Mouse (Mus musculus): Measurements from ENCODE around the gene Wfdc8. TPM values are rescaled to one million over a fixed set of nuclear protein-coding genes. Genes with fewer than 3 reads are reported as not detected.

The Wfdc8 gene
- polyA plus RNA-seq, 1 experiment: not detected

- H3K4me2 ChIP-seq (ENCODE audit: low read depth): no peak overlapping the region
- no peak overlapping the region for H3K4me3 ChIP-seq
- no peaks in the 10 kb centered on the region for H3K79me2 ChIP-seq (ENCODE audit: control insufficient read depth, insufficient read depth)
- TF ChIP-seq REST (IDR thresholded peaks at IDR 0.05; ENCODE audit: insufficient read depth, insufficient read length) (no peak), POLR2A (IDR thresholded peaks at IDR 0.05; ENCODE audit: insufficient read length, low read depth) (no peak), POLR2AphosphoS2 (IDR thresholded peaks at IDR 0.05; ENCODE audit: insufficient read length, low read depth) (no peak), MYOD1 (IDR thresholded peaks at IDR 0.05; ENCODE audit: control insufficient read depth in 1 of 3, insufficient read length in 2 of 3, low read depth in 2 of 3) (no peak), MAX (IDR thresholded peaks at IDR 0.05; ENCODE audit: low read depth) (no peak), SRF (IDR thresholded peaks at IDR 0.05; ENCODE audit: control insufficient read depth, insufficient read length, low read depth) (no peak)
- H3K27me3 ChIP-seq (ENCODE audit: control insufficient read depth, insufficient read depth, insufficient read length): peaks cover 32% of the 10 kb centered on the region
- no peak overlapping the region for H3ac ChIP-seq (ENCODE audit: control insufficient read depth, insufficient read length)
- no peaks in the 10 kb centered on the region for H3K36me3 ChIP-seq (ENCODE audit: control insufficient read depth, insufficient read depth)
Observed at GRCm38 (mm10) chr2:164560106-164560505, 53.3 kb downstream of the Wfdc8 start.

GRCm38 (mm10) chr2:164558991-164559645 is 54.3 kb downstream of the Wfdc8 start:
- H3K4me3 ChIP-seq: no peak overlapping the region
- no peaks in the 10 kb centered on the region for H3K79me2 ChIP-seq (ENCODE audit: control insufficient read depth, insufficient read depth)
- H3ac ChIP-seq (ENCODE audit: control insufficient read depth, insufficient read length): no peak overlapping the region
- H3K4me2 ChIP-seq (ENCODE audit: low read depth): no peak overlapping the region
- H3K36me3 ChIP-seq (ENCODE audit: control insufficient read depth, insufficient read depth): no peaks in the 10 kb centered on the region
- peaks cover 23% of the 10 kb centered on the region for H3K27me3 ChIP-seq (ENCODE audit: control insufficient read depth, insufficient read depth, insufficient read length)
- TF ChIP-seq POLR2A (IDR thresholded peaks at IDR 0.05; ENCODE audit: insufficient read length, low read depth) (no peak), POLR2AphosphoS2 (IDR thresholded peaks at IDR 0.05; ENCODE audit: insufficient read length, low read depth) (no peak), TCF3 (IDR thresholded peaks at IDR 0.05; ENCODE audit: insufficient read length, low read depth) (no peak), E2F4 (IDR thresholded peaks at IDR 0.05; ENCODE audit: insufficient read depth) (no peak)

- peaks cover 16% of the 10 kb centered on the region for H3K27me3 ChIP-seq (ENCODE audit: control insufficient read depth, insufficient read depth, insufficient read length)
- TF ChIP-seq CEBPB (IDR thresholded peaks at IDR 0.05; ENCODE audit: insufficient read depth, poor library complexity, severe bottlenecking) (no peak), USF1 (IDR thresholded peaks at IDR 0.05; ENCODE audit: low read depth) (no peak), TCF3 (IDR thresholded peaks at IDR 0.05; ENCODE audit: insufficient read length, low read depth) (no peak), MAX (IDR thresholded peaks at IDR 0.05; ENCODE audit: low read depth) (no peak), POLR2A (IDR thresholded peaks at IDR 0.05; ENCODE audit: insufficient read length, low read depth) (no peak), TCF12 (IDR thresholded peaks at IDR 0.05; ENCODE audit: insufficient read depth, poor library complexity, severe bottlenecking) (no peak), POLR2AphosphoS2 (IDR thresholded peaks at IDR 0.05; ENCODE audit: insufficient read length, low read depth) (no peak), MYOD1 (IDR thresholded peaks at IDR 0.05; ENCODE audit: control insufficient read depth in 1 of 3, insufficient read length in 2 of 3, low read depth in 2 of 3) (no peak), MYOG (IDR thresholded peaks at IDR 0.05; ENCODE audit: control insufficient read depth in 1 of 3, insufficient read depth in 1 of 3, insufficient read length in 2 of 3, low read depth in 2 of 3) (no peak), REST (IDR thresholded peaks at IDR 0.05; ENCODE audit: insufficient read depth, insufficient read length) (no peak), SRF (IDR thresholded peaks at IDR 0.05; ENCODE audit: control insufficient read depth, insufficient read length, low read depth) (no peak), E2F4 (IDR thresholded peaks at IDR 0.05; ENCODE audit: insufficient read depth) (no peak)
- no peak overlapping the region for H3K4me3 ChIP-seq
- H3K36me3 ChIP-seq (ENCODE audit: control insufficient read depth, insufficient read depth): no peaks in the 10 kb centered on the region
- no peak overlapping the region for H3K4me2 ChIP-seq (ENCODE audit: low read depth)
- no peak overlapping the region for H3ac ChIP-seq (ENCODE audit: control insufficient read depth, insufficient read length)
- H3K79me2 ChIP-seq (ENCODE audit: control insufficient read depth, insufficient read depth): no peaks in the 10 kb centered on the region
Observed at GRCm38 (mm10) chr2:164558426-164558825, 55.0 kb downstream of the Wfdc8 start.

GRCm38 (mm10) chr2:164551502-164551901 is 61.9 kb downstream of the Wfdc8 start:
- H3ac ChIP-seq (ENCODE audit: control insufficient read depth, insufficient read length): no peak overlapping the region

GRCm38 (mm10) chr2:164550895-164551269 is 62.5 kb downstream of the Wfdc8 start:
- Histone ChIP-seq H3K36me3 (ENCODE audit: control insufficient read depth, insufficient read depth) (no peaks in the 10 kb centered on the region), H3K4me3 (no peak overlapping the region), H3K27me3 (ENCODE audit: control insufficient read depth, insufficient read depth, insufficient read length) (peaks cover 24% of the 10 kb centered on the region), H3ac (ENCODE audit: control insufficient read depth, insufficient read length) (no peak overlapping the region), H3K79me2 (ENCODE audit: control insufficient read depth, insufficient read depth) (no peaks in the 10 kb centered on the region), H3K4me2 (ENCODE audit: low read depth) (no peak overlapping the region)
- TF ChIP-seq MAX (IDR thresholded peaks at IDR 0.05; ENCODE audit: low read depth) (no peak), POLR2A (IDR thresholded peaks at IDR 0.05; ENCODE audit: insufficient read length, low read depth) (no peak), MYOG (IDR thresholded peaks at IDR 0.05; ENCODE audit: control insufficient read depth in 1 of 3, insufficient read depth in 1 of 3, insufficient read length in 2 of 3, low read depth in 2 of 3) (no peak), MYOD1 (IDR thresholded peaks at IDR 0.05; ENCODE audit: control insufficient read depth in 1 of 3, insufficient read length in 2 of 3, low read depth in 2 of 3) (no peak), CEBPB (IDR thresholded peaks at IDR 0.05; ENCODE audit: insufficient read depth, poor library complexity, severe bottlenecking) (no peak), USF1 (IDR thresholded peaks at IDR 0.05; ENCODE audit: low read depth) (no peak), POLR2AphosphoS2 (IDR thresholded peaks at IDR 0.05; ENCODE audit: insufficient read length, low read depth) (no peak), SRF (IDR thresholded peaks at IDR 0.05; ENCODE audit: control insufficient read depth, insufficient read length, low read depth) (no peak), E2F4 (IDR thresholded peaks at IDR 0.05; ENCODE audit: insufficient read depth) (no peak), TCF12 (IDR thresholded peaks at IDR 0.05; ENCODE audit: insufficient read depth, poor library complexity, severe bottlenecking) (no peak), TCF3 (IDR thresholded peaks at IDR 0.05; ENCODE audit: insufficient read length, low read depth) (no peak), REST (IDR thresholded peaks at IDR 0.05; ENCODE audit: insufficient read depth, insufficient read length) (no peak)

More at GRCm38 (mm10) chr2:164551502-164551901, 61.9 kb downstream of the Wfdc8 start:
- peaks cover 28% of the 10 kb centered on the region for H3K27me3 ChIP-seq (ENCODE audit: control insufficient read depth, insufficient read depth, insufficient read length)
- no peak overlapping the region for H3K4me3 ChIP-seq
- no peaks in the 10 kb centered on the region for H3K36me3 ChIP-seq (ENCODE audit: control insufficient read depth, insufficient read depth)
- H3K4me2 ChIP-seq (ENCODE audit: low read depth): no peak overlapping the region
- no peak for TF ChIP-seq POLR2AphosphoS2 (IDR thresholded peaks at IDR 0.05; ENCODE audit: insufficient read length, low read depth)
- no peak for TF ChIP-seq TCF12 (IDR thresholded peaks at IDR 0.05; ENCODE audit: insufficient read depth, poor library complexity, severe bottlenecking)
- TF ChIP-seq REST (IDR thresholded peaks at IDR 0.05; ENCODE audit: insufficient read depth, insufficient read length): no peak
- no peak for TF ChIP-seq POLR2A (IDR thresholded peaks at IDR 0.05; ENCODE audit: insufficient read length, low read depth)
- no peak for TF ChIP-seq TCF3 (IDR thresholded peaks at IDR 0.05; ENCODE audit: insufficient read length, low read depth)
- no peak for TF ChIP-seq USF1 (IDR thresholded peaks at IDR 0.05; ENCODE audit: low read depth)
- TF ChIP-seq MYOD1 (IDR thresholded peaks at IDR 0.05; ENCODE audit: control insufficient read depth in 1 of 3, insufficient read length in 2 of 3, low read depth in 2 of 3): no peak
- TF ChIP-seq SRF (IDR thresholded peaks at IDR 0.05; ENCODE audit: control insufficient read depth, insufficient read length, low read depth): no peak
- no peak for TF ChIP-seq CEBPB (IDR thresholded peaks at IDR 0.05; ENCODE audit: insufficient read depth, poor library complexity, severe bottlenecking)
- TF ChIP-seq MAX (IDR thresholded peaks at IDR 0.05; ENCODE audit: low read depth): no peak
- TF ChIP-seq E2F4 (IDR thresholded peaks at IDR 0.05; ENCODE audit: insufficient read depth): no peak
- TF ChIP-seq MYOG (IDR thresholded peaks at IDR 0.05; ENCODE audit: control insufficient read depth in 1 of 3, insufficient read depth in 1 of 3, insufficient read length in 2 of 3, low read depth in 2 of 3): no peak
- H3K79me2 ChIP-seq (ENCODE audit: control insufficient read depth, insufficient read depth): no peaks in the 10 kb centered on the region

All from myocyte (in vitro differentiated cells).